8 mouse cellular contexts compared by ENCODE assay signal in genomic region chr16:97851741-97852319, GRCm38 (mm10). TPM values are rescaled to one million over a fixed set of nuclear protein-coding genes. Genes with fewer than 3 reads are reported as not detected.
DNase-seq lines count a peak whose midpoint lies in the region; ATAC-seq and TF ChIP-seq lines count a peak whose summit lies in the region.

Gene Prdm15 (minus strand): TSS chr16:97851850.

- DNase-seq in A20 (ENCODE audit: low read depth, low spot score): peak; percentile 88
- DNase-seq in embryonic facial prominence, embryonic 14.5 days (ENCODE audit: low spot score): peak; percentile 93
- DNase-seq in heart, adult 9 months (ENCODE audit: low spot score in 2 of 2): peak; percentile 86 to 88
- DNase-seq in kidney, adult 9 months: peak; percentile 88
- DNase-seq in spleen, postnatal 14 days (ENCODE audit: low spot score in 2 of 2): peak; percentile 67 to 78

- peak within 1 kb of the TSS; percentile 92 for H3K4me3 ChIP-seq in bone marrow, adult 2 months (replicated peaks; ENCODE audit: control insufficient read depth, low read depth, low read length)
- peak within 1 kb of the TSS; percentile 87 for H3K4me3 ChIP-seq in embryonic facial prominence, embryonic 14.5 days (ENCODE audit: low read depth, low read length)
- peak within 1 kb of the TSS; percentile 93 for H3K4me3 ChIP-seq in limb, embryonic 13.5 days
- peak within 1 kb of the TSS; percentile 83 for H3K4me3 ChIP-seq in midbrain, embryonic 15.5 days

- peak within 1 kb of the TSS; percentile 76 for H3K4me2 ChIP-seq in embryonic facial prominence, embryonic 14.5 days (ENCODE audit: low read depth, low read length)
- peak within 1 kb of the TSS; percentile 75 for H3K4me2 ChIP-seq in limb, embryonic 13.5 days (replicated peaks)
- peak within 1 kb of the TSS; percentile 62 for H3K4me2 ChIP-seq in midbrain, embryonic 15.5 days

- H3K9me3 ChIP-seq in embryonic facial prominence, embryonic 14.5 days (ENCODE audit: control insufficient read depth, low read length): no peaks in the 10 kb centered on the region
- no peaks in the 10 kb centered on the region for H3K9me3 ChIP-seq in limb, embryonic 13.5 days
- H3K9me3 ChIP-seq in midbrain, embryonic 15.5 days: no peaks in the 10 kb centered on the region

- WGBS in bone marrow, adult 2 months: under 1% methylated on average over 31 of the region's 31 CpGs
- WGBS in embryonic facial prominence, embryonic 14.5 days: 1% methylated on average over 23 of the region's 31 CpGs
- WGBS in limb, embryonic 13.5 days: under 1% methylated on average over 31 of the region's 31 CpGs
- under 1% methylated on average over 31 of the region's 31 CpGs for WGBS in midbrain, embryonic 15.5 days

- peak; percentile 48; the same call in 1 of the 2 replicates for TF ChIP-seq POLR2A in bone marrow, adult 2 months (IDR thresholded peaks at IDR 0.05; ENCODE audit: borderline replicate concordance, control insufficient read depth, low read depth, low read length)

- H3K27me3 ChIP-seq in embryonic facial prominence, embryonic 14.5 days (replicated peaks; ENCODE audit: control insufficient read depth, insufficient read depth, low read length): no peaks in the 10 kb centered on the region
- no peaks in the 10 kb centered on the region for H3K27me3 ChIP-seq in limb, embryonic 13.5 days
- H3K27me3 ChIP-seq in midbrain, embryonic 15.5 days (replicated peaks): no peaks in the 10 kb centered on the region

- peak; percentile 91 for ATAC-seq in embryonic facial prominence, embryonic 14.5 days (ENCODE audit: low read depth)
- ATAC-seq in limb, embryonic 13.5 days (ENCODE audit: low FRiP score, low read depth): peak; percentile 90
- peak; percentile 91 for ATAC-seq in midbrain, embryonic 15.5 days (replicated peaks)

- H3K27ac ChIP-seq in bone marrow, adult 2 months (ENCODE audit: control insufficient read depth, insufficient read depth, low read depth, low read length, poor library complexity): peak within 1 kb of the TSS; percentile 97
- H3K27ac ChIP-seq in embryonic facial prominence, embryonic 14.5 days (replicated peaks; ENCODE audit: low read depth, low read length): peak within 1 kb of the TSS; percentile 99
- peak within 1 kb of the TSS; percentile 100 for H3K27ac ChIP-seq in limb, embryonic 13.5 days
- peak within 1 kb of the TSS; percentile 100 for H3K27ac ChIP-seq in midbrain, embryonic 15.5 days

- H3K4me1 ChIP-seq in bone marrow, adult 2 months (ENCODE audit: control insufficient read depth, insufficient read depth, low read length): peaks cover 7% of the 10 kb centered on the region
- H3K4me1 ChIP-seq in embryonic facial prominence, embryonic 14.5 days (ENCODE audit: control insufficient read depth, insufficient read depth, low read length): peaks cover 11% of the 10 kb centered on the region
- peaks cover 24% of the 10 kb centered on the region for H3K4me1 ChIP-seq in limb, embryonic 13.5 days
- peaks cover 24% of the 10 kb centered on the region for H3K4me1 ChIP-seq in midbrain, embryonic 15.5 days

- peak within 1 kb of the TSS; percentile 99 for H3K9ac ChIP-seq in embryonic facial prominence, embryonic 14.5 days (ENCODE audit: low read depth, low read length)
- peak within 1 kb of the TSS; percentile 100 for H3K9ac ChIP-seq in limb, embryonic 13.5 days
- peak within 1 kb of the TSS; percentile 96 for H3K9ac ChIP-seq in midbrain, embryonic 15.5 days

- TF ChIP-seq CTCF in bone marrow, adult 2 months (IDR thresholded peaks at IDR 0.05; ENCODE audit: control insufficient read depth, insufficient read depth, low read length): no peak

- H3K36me3 ChIP-seq in embryonic facial prominence, embryonic 14.5 days (ENCODE audit: control insufficient read depth, insufficient read depth, low read length): no peaks in the 10 kb centered on the region; the same call in 1 of the 2 replicates
- H3K36me3 ChIP-seq in limb, embryonic 13.5 days: peaks cover 8% of the 10 kb centered on the region; the same call in 1 of the 2 replicates
- H3K36me3 ChIP-seq in midbrain, embryonic 15.5 days (replicated peaks): no peaks in the 10 kb centered on the region

RNA-seq across cellular contexts. Expression of gene Prdm15, which starts in this region (rescaled TPM):
- polyA plus RNA-seq in bone marrow, adult 2 months (2011; ENCODE audit: insufficient read depth, insufficient read length, low replicate concordance, missing spikeins): 3.3 and 9.9 TPM in 2 replicates
- 8.7 and 9.4 TPM in 2 replicates for polyA plus RNA-seq in embryonic facial prominence, embryonic 14.5 days (2014; fragmentation: Nextera tagmentation; extraction: Ambion mirVana)
- polyA plus RNA-seq in limb, embryonic 13.5 days (2015; fragmentation: Nextera tagmentation; extraction: Ambion mirVana): 12.7 and 15.3 TPM in 2 replicates
- polyA plus RNA-seq in midbrain, embryonic 15.5 days (2015; fragmentation: Nextera tagmentation; extraction: Ambion mirVana): 12.9 and 15.6 TPM in 2 replicates

Comparison
In these comparisons a context has a peak if more than half of its experiments do, and no peak if none do; other contexts are left out.
1. Peak in every context shown above with its lines: DNase-seq, ATAC-seq, H3K4me3 ChIP-seq and H3K27ac ChIP-seq.